19 mouse cellular contexts compared by ENCODE assay signal in genomic region chr3:123708626-123709025, GRCm38 (mm10). TPM values are rescaled to one million over a fixed set of nuclear protein-coding genes. Genes with fewer than 3 reads are reported as not detected.
"Had no signal": no experiment of that assay in that cellular context is flagged by ENCODE, and none has a peak within 500 bp of the region (broad histone marks: within the 10 kb centered on the region; RNA-seq: fewer than 3 reads in every experiment).

No protein-coding gene starts in this region.

- H3K36me3 ChIP-seq: liver, embryonic 13.5 days; midbrain, embryonic 12.5 days; neural tube, embryonic 13.5 days; stomach, embryonic 15.5 days had no signal

- H3K27ac ChIP-seq: left cerebral cortex, adult 2 months; liver, embryonic 13.5 days; midbrain, embryonic 12.5 days; neural tube, embryonic 13.5 days; stomach, embryonic 15.5 days had no signal

- H3K9me3 ChIP-seq: liver, embryonic 13.5 days; midbrain, embryonic 12.5 days; neural tube, embryonic 13.5 days; stomach, embryonic 15.5 days had no signal

- H3K4me1 ChIP-seq: liver, embryonic 13.5 days; stomach, embryonic 15.5 days had no signal

- DNase-seq: kidney, adult 9 months; kidney, postnatal 14 days; kidney, postnatal 4 days; layer of hippocampus, postnatal 36 days; liver, embryonic 13.5 days; lung, adult 2 months; lung, postnatal 14 days; lung, postnatal 4 days; retina, postnatal 1 day; right cerebral cortex, postnatal 25 days; spleen, adult 18-20 months; thymus, postnatal 25 days had no signal

- H3K9ac ChIP-seq: liver, embryonic 13.5 days; midbrain, embryonic 12.5 days; neural tube, embryonic 13.5 days; stomach, embryonic 15.5 days had no signal

- H3K4me3 ChIP-seq: left cerebral cortex, adult 2 months; liver, embryonic 13.5 days; midbrain, embryonic 12.5 days; myocyte; neural tube, embryonic 13.5 days; stomach, embryonic 15.5 days had no signal

- ATAC-seq: midbrain, embryonic 16.5 days had no signal

- H3K4me2 ChIP-seq: liver, embryonic 13.5 days; midbrain, embryonic 12.5 days; neural tube, embryonic 13.5 days; stomach, embryonic 15.5 days had no signal

- H3K27me3 ChIP-seq: liver, embryonic 13.5 days; midbrain, embryonic 12.5 days; neural tube, embryonic 13.5 days; stomach, embryonic 15.5 days had no signal

RNA-seq across cellular contexts. Expression of gene Ndst3, which starts 18.0 kb away (rescaled TPM):
- total RNA-seq: monocyte, adult 5-6 weeks had no signal
